Mouse (Mus musculus) liver, embryonic 14.5 days (tissue): ENCODE measurements around the gene Sh3d19.

Experiments
- CTCF ChIP-seq: IDR thresholded peaks from 2 replicates; pipeline ENCODE4 v1.5.1; 2016; ENCODE audit warnings: antibody characterized with exemption, low read depth, control low read depth
- EP300 ChIP-seq: IDR thresholded peaks from 2 replicates; pipeline ENCODE4 v1.6.1; 2016; ENCODE audit warnings: antibody characterized with exemption, low read depth

DNA sequence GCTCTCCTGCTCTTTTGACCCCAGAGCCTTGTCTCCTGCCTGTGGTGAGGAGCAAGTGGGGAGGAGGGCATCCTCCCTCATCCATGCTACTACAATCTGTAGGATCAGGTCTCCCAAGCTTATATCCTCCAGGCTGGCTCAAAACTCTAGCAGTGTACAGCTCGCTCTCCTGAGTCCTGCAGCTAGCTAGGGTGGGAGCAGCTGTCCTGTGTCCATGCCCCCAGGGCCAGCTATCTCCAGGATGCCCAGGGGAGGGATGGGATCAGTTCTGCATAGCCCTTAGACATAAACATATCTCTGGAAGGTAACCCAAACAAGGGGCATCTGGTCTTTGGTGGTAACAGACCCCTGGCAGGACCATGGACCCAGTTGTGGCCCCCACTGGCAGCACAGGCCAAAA, 11.2 kb upstream of the Sh3d19 start:
- TF ChIP-seq CTCF: no peak
- TF ChIP-seq EP300: no peak
